Mouse (Mus musculus) retina, embryonic 14.5 days (tissue): Measurements from ENCODE around the gene Cs.
"Not testable (repeated sequence)": the region's sequence is repeated elsewhere in the genome, so short reads cannot be mapped to it uniquely, and the experiment has no call there.

ENCODE experiments used
- DNase-seq: peaks from one replicate; pipeline ENCODE4 v3.0.0-alpha.2; 2015; ENCODE audit warnings: low spot score

Cs gene

DNA sequence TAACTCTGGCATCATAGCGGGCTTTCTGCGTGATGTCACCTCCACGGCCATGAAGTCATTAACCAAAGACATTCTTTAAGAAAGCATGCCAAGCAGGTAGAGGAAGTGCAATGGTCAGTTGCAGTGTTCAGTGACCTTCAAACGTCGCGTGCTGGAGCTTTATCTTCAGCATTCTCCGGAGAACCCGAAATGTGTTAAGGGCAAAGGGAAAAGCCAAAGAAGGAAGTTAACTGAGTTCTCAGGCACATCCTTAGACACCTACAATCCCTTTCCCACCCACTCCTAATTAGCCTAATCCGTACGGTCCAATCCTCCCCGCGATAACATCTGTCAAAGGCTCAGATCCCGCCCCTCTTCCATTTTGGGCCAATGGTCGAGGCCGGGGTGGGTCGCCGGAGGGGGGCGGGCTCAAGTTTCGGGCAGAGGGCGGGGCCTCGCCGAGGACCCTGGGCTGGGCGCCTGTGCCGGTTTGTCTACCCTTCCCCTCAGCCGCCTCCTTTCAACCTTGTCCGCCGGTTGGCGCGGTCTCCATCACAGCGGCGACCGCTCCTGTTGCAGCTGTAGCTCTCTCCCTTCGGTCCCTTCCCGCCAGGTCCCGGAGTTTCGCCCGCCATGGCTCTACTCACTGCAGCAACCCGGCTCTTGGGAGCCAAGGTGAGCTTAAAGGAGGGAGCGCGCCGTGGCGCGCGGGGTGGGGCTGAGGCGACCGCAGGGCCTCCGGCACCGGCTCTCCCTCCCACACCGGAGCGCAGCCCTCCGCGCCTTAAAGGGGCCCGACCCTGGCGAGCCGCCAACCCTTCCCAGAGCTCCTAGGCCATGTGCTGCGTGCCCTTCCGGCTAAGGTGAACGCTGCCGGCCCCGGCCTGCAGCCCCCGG is at the start of gene Cs:
Gene Cs, plus strand, starts transcription at position 429 of the 876 bp plus-strand sequence.
- peak; percentile 98 for DNase-seq

- DNase-seq: not testable (repeated sequence)
These were observed 46.9 kb upstream of the Cs start for GRCm38 (mm10) chr10:128290594-128290993.

DNA sequence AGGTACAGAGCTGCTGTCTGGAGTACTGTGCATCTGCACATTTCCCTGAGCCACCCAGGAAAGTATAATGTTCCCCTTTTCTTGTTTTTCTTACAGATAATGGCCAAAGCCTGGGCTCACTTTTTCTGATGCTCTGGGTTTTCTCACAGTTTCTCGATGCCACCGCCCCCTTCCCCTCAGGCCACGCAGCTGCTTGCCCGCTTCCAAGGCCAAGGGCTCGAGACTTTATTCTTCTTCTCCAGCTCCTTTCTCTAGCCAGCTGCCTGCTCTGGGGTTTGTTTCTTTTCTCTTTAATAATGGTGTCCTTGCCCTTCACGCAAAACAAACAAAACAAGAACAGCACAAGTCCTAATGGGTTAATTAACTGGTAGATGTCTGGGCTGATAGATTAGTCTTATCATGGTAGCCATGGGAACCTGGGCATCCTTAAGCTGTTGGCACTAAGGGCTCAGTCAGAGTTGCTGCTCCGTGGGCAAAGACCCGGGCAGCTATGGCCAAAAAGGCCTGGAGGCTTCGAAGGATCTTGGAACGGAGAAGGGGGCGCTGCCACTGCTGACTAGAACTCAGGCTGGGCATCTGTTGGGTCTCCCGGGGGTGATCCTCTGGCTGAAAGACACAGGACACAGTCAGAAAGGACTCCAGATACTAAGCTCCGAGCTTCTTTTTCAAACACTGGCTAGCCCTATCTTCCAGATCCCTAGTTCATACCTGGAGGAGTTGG is 41.0 kb upstream of the Cs start:
- DNase-seq: no peak

DNA sequence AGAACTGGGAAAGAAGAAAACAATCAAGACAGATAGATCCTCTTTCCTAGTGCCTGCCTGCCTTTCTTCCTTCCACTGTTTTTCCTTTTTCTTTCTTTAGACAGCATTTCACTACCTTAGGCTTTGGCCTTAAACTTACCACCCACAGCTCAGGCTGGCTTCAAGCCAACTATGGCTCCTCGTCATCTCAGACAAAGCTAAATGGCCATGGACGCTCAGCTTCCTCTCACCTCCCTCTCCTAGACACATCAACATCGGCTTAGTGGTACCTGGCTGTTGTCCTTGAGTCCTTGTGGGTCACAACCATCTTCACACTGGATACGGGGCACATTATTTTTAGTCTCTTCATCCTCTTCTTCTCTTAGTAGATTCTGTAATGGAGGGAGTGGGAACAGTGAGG is 40.3 kb upstream of the Cs start:
- no peak for DNase-seq

DNA sequence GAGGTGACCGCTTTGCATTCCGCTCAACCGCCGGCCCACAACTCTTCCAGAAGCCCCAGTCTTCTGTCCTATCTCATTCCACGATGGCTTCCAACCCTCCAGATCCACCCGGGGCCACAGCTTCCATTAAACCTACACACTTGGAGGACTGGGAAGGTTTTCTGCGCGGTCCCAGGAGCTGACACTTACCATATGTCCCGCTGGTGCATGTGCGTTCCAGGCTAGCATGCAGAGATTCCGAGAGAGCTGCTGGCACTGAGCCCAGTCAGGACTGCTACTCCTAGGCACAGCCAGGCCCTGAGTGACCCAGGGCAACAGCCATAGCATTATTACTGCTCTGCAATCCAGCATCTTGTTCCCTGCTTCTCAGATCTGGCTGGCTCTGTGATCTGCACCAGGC is 39.9 kb upstream of the Cs start:
- DNase-seq: no peak

GRCm38 (mm10) chr10:128298243-128298642 is 39.3 kb upstream of the Cs start:
- DNase-seq: no peak

DNA sequence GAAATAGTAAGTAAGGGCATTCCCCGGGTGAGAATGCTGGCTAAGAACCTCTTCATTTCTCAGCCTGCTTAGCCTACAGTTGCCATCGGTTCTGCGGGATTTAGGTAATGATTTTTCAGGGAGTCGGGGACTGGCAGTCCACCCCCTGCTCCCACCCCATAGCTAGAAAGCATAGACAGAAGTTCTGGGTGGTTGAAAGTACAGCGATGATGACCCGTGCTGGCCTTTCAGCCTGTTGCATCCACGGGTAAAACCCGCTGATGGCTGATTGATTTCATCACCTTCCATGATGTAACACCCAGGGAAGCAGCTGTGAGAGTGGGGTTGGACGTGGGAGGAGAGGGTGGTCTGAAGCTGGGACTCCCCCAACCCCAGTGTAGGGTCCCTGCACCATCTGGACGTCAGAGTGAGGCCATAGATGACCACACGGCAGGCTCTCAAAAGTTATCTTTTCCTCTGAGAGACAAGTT is 38.8 kb upstream of the Cs start, which contains the start of gene Il23a:
Gene Il23a, minus strand, starts transcription at position 51 of the 470 bp plus-strand sequence.
- no peak for DNase-seq

GRCm38 (mm10) chr10:128302357-128302756 is 35.2 kb upstream of the Cs start:
- DNase-seq: no peak

GRCm38 (mm10) chr10:128302785-128303125 is 34.8 kb upstream of the Cs start:
- no peak for DNase-seq

DNA sequence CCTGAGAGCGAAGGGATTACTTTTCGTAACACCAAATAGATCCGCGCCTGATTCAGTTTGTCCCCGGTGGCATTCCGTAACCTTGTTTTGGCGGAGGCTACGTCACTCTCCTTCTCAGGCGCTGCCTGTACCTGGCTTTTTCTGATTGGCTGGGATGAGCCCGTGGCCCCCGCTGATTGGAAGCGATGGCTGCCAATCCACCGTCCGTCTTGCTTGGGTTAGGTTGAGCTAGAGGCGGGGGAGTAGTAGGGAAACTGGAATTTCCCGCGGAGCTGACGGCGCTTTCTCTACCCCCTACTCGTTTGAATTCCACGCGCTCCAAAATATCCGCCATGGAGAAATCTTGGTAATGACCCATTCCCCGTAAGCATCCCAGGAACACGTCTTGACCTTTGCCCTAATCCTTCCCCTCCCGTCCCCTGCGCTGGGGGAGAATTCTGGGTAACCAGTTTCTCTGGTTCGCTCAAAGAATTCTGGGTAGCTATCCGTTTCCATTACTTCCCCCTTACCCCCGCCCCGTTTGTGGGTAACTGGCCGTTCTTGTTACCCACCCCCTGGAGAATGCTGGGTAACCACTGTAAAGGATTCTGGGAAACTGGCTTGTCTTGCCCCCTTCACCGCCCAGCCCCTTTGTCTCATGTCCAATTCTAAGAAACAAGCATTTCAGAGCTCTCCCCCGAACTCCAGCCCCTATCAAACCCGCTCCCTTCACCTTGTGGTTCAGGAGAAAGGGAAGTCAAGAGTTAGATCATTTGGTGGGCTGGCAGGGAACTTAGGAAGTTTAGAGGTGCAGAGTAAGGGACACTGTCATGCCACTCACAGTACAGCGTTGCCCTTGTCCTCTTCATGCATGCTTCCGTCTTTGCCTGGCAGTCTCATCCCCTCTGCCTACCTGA is 34.2 kb upstream of the Cs start, which contains the start of gene Pan2:
Gene Pan2, plus strand, starts transcription at position 210 of the 896 bp plus-strand sequence.
- peak; percentile 100 for DNase-seq

DNA sequence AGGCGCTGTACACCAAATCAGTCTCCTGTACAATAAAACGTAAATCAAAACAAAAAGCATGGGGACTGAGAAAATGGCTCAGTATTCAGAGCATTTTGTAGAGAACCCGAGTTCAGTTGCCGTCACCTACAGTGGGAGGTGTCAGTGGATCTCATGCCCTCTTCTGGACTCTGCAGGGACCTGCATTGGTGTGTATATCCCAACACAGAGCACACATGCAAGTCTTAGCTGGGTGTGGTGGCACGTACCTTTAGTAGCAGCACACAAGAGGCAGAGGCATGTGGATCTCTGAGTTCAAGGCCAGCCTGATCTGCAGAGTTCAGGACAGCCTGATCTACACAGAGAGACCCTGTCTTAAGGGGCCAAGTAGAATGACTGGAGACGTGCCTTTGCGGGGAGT is 27.9 kb upstream of the Cs start:
- DNase-seq: no peak

DNA sequence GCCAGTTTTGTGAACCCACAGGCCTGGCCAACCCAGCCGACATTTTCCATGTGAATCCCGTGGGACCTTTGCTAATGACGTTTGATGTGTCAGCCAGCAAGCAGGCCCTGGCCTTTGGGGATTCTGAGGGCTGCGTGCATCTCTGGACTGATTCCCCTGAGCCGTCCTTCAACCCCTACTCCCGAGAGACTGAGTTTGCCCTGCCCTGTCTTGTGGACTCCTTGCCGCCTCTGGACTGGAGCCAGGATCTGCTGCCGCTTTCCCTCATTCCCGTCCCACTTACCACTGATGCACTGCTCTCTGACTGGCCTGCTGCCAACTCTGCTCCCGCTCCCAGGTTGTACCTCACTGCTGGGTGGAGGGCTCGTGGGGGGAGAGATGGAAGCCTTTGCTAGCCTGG is 27.4 kb upstream of the Cs start:
- no peak for DNase-seq

DNA sequence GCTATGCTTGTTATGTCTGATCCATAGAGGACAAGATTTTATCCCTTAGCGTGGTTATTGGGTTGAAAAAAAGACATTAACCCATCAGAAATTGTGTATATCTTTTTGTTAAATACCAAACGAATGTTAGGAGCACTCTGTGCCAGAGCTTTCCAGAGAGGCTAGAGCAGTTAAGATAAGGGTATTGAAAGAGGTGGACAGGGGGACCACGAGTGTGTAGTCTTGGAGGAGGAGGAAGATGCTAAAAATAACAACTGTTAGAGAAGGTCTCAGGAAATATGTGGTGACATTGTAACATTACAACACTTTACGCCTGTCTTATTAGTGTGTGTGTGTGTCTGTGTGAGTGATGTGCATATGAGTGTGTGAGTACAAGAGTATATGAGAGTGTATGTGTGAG is 26.6 kb upstream of the Cs start:
- no peak for DNase-seq

GRCm38 (mm10) chr10:128315578-128315977 is 22.0 kb upstream of the Cs start:
- DNase-seq: no peak

DNA sequence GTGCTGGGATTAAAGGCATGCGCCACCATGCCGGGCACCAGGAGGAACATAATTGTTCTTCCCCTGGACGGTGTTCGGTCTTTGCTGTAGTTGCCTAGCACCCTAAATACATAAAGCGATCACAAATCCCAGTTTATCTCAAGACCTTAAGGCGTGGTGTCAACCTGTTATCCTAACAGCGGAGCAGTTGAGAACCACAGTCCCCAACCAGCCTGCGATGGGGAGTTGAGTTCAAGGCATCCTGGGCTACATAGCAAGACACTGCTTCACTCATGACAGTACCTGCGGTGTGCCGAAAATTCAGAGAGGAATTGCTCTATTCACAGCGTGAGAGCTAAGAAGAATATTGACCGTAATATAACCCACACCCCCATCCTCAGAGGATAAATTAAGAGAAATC is 15.9 kb upstream of the Cs start:
- no peak for DNase-seq

DNA sequence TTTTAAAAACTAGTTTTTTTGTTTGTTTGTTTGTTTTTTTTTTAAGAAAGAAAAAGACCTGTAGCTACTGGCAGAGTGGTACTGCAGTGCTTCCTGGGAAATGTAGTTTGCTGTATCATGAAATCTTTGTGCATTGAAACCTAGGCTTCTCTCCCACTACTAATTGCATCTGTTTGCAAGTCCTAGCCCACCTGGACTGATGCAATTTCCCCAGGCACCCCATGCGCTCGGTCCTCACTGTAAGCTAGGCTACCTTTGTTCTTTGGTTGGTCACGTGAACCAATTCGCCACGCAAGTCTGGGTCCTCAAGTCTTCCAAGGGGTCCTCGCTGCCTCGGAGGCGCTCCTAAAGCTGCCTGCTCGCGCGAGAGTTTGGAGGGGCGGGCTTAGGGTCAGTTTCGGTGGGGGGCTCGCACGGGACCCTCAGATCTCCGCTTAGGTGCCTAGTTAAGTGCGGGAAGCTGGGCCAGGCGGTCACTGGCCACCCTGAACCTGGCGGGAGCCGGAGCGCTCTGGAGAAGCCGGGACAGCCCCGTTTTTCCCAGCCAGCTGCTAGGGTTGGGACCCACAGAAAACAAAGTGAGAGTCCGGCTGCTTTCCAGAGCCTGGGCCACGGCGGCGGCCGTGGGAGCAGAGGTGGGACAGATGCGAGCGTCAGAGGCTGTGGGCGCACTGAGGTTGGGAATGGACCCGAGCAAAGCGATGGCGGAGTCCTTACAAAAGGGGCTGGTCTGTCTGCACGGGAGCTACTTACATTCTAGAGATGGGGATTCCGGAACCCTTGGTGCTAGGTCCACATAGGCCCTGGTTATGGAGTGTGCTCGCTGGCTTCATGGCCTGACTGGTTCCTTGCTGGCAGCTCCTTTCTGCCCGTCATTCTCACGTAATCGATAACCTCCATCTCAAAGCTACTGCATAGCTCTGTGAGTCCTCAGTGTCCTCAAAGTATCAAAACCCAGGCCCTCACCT is 15.1 kb upstream of the Cs start, which contains the start of gene Cnpy2:
Gene Cnpy2, plus strand, starts transcription at position 319 of the 968 bp plus-strand sequence.
- peak; percentile 94 for DNase-seq

DNA sequence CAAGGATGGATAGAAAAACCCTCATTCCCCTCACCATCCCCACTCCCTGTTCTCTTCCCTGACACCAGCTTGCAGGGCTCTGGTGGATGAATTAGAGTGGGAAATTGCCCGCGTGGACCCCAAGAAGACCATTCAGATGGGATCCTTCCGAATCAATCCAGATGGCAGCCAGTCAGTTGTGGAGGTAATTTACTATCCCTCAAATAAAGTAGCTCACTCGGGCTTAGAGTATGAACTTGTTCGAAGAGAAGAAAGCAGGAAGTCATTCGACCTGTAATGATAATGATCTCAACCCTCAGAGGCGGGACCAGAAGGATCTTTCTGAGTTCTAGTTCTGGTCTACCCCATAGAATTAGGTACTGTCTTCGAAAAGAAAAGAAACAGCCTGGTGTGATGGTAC is 14.0 kb upstream of the Cs start:
- no peak for DNase-seq

- DNase-seq: no peak
These were observed 10.7 kb upstream of the Cs start for GRCm38 (mm10) chr10:128326825-128327224.

DNA sequence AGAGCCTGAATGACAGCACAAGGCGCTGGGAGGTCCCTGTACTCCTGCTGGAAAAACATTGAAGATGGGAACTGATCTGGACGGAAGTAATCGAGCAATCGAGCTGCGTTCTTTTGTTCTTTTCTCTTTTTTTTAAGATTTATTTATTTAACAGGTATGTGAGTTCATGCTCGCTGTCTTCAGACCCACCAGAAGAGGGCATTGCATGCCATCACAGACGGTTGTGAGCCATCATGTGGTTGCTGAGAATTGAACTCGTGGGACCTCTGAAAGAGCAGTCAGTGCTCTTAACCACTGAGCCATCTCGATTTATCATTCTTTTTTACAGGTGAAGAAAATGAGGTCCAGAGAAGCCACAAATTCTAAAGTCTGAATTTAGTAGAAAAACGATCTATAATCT is 9.9 kb upstream of the Cs start:
- DNase-seq: peak; percentile 22

DNA sequence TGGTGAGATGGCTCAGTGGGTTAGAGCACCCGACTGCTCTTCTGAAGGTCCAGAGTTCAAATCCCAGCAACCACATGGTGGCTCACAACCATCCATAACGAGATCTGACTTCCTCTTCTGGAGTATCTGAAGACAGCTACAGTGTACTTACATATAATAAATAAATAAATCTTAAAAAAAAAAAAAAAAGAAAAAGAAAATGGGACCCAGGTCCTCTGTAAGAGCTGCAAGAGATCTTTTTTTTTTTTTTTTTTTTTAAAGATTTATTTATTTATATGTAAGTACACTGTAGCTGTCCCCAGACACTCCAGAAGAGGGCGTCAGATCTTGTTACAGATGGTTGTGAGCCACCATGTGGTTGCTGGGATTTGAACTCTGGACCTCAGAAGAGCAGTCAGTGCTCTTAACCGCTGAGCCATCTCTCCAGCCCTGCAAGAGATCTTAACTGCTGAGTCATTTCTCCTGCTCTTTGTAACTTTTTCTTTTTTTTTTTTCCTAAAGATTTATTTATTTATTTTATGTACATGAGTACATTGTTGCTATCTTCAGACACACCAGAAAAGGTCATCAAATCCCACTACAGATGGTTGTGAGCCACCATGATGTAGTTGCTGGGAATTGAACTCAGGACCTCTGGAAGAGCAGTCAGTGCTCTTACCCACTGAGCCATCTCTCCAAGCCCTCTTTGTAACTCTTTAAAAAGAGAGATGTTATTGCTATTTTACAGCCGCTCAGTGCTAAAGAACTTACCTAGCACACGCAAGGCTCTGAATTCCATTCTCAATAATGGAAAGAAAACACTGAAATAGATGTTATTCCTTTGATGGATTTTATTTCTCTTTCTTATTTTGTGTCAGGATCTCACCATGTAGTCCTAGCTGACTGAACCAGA is 4.9 kb upstream of the Cs start:
- DNase-seq: not testable (repeated sequence)
